In genomic region chr6:35536021-35536420, GRCm38 (mm10) we compare ENCODE assay signal across 19 mouse cellular contexts. TPM values are rescaled to one million over a fixed set of nuclear protein-coding genes. Genes with fewer than 3 reads are reported as not detected.
DNase-seq lines count a peak whose midpoint lies in the region; ATAC-seq and TF ChIP-seq lines count a peak whose summit lies in the region.
"Had no signal": no experiment of that assay in that cellular context is flagged by ENCODE, and none has a peak within 500 bp of the region (broad histone marks: within the 10 kb centered on the region; RNA-seq: fewer than 3 reads in every experiment).

No protein-coding gene starts in this region.

- peak; percentile 67 for ATAC-seq in megakaryocyte progenitor cell, adult 5-6 weeks (replicated peaks; ENCODE audit: poor library complexity)
- ATAC-seq: forebrain, embryonic 16.5 days; intestine, postnatal 0 days; midbrain, embryonic 16.5 days had no signal

- TF ChIP-seq CTCF in brain, embryonic 14.5 days (IDR thresholded peaks at IDR 0.05; ENCODE audit: borderline replicate concordance, extremely low read depth, insufficient read depth, insufficient read length), result no peak

- intact Hi-C loops in left cerebral cortex, postnatal 36 days (cut with DNase I), result no loop called here

- DNase-seq in spleen, postnatal 36 days (ENCODE audit: low spot score in 2 of 2), result peak; percentile 16 to 22
- DNase-seq in spleen, postnatal 4 days (ENCODE audit: low spot score in 2 of 2), result no peak
- peak; percentile 1 for DNase-seq in brain, embryonic 14.5 days (ENCODE audit: low read depth)
- DNase-seq in left cerebral cortex, postnatal 36 days (ENCODE audit: low spot score in 2 of 2), result no peak
- DNase-seq in embryo, embryonic 9.5 days (ENCODE audit: extremely low spot score), result no peak
- DNase-seq in frontal cortex, postnatal 14 days (ENCODE audit: low spot score in 2 of 2), result no peak
- DNase-seq: adrenal gland, postnatal 25 days; cerebellum, adult 8-10 months; cerebellum, postnatal 25 days; heart, postnatal 10 days; kidney, adult 9 months; kidney, postnatal 10 days; layer of hippocampus, postnatal 36 days; thymus, adult 18-20 months; thymus, postnatal 4 days had no signal

- no peak for TF ChIP-seq POLR2A in brain, embryonic 14.5 days (IDR thresholded peaks at IDR 0.05; ENCODE audit: borderline replicate concordance, extremely low read depth, insufficient read depth, insufficient read length, poor library complexity, severe bottlenecking)

RNA-seq across cellular contexts. Expression of gene Mtpn, which starts 3.7 kb away (rescaled TPM):
- polyA plus RNA-seq in brain, embryonic 14.5 days (2012; rRNA removed), result 75.0 and 101 TPM in 2 replicates
- 160 and 173 TPM in 2 replicates for total RNA-seq in megakaryocyte progenitor cell, adult 5-6 weeks (2015)
- 122 and 127 TPM in 2 replicates for total RNA-seq in megakaryocyte progenitor cell, adult 5-6 weeks (2017)
- total RNA-seq in left cerebral cortex, postnatal 36 days (2021), result 100 to 1,000 TPM; 276 to 317 TPM

Comparison
In these comparisons a context has a peak if more than half of its experiments do, and no peak if none do; other contexts are left out.
1. DNase-seq: peak in spleen, postnatal 36 days (2 of 2) and brain, embryonic 14.5 days (single experiment); none in spleen, postnatal 4 days (0 of 2), left cerebral cortex, postnatal 36 days (0 of 2), embryo, embryonic 9.5 days (single experiment) and frontal cortex, postnatal 14 days (0 of 2).